Mouse (Mus musculus) midbrain, postnatal 0 days (tissue): ENCODE data around the gene Phf10. TPM values are rescaled to one million over a fixed set of nuclear protein-coding genes. Genes with fewer than 3 reads are reported as not detected.
"Not testable (repeated sequence)": the region's sequence is repeated elsewhere in the genome, so short reads cannot be mapped to it uniquely, and the experiment has no call there.

ENCODE experiments used
- ATAC-seq: fragments of 200-750 bp; cut with Nextera tagmentation; 2 replicates; pipeline ENCODE4 v1.8.0; 2017; ENCODE audit warnings: moderate number of reproducible peaks, mild to moderate bottlenecking, moderate TSS enrichment, moderate library complexity; ENCODE audit not compliant: low FRiP score
- DNase-seq: peaks from one replicate; pipeline ENCODE4 v3.0.0-alpha.2; 2015; ENCODE audit warnings: low spot score
- H3K27ac ChIP-seq: fragments of 300-500 bp; sonication (generic); 2 replicates; pipeline ENCODE4 v1.5.1; 2014; ENCODE audit warnings: low read depth, mild to moderate bottlenecking, low read length, mixed read lengths
- H3K27me3 ChIP-seq: fragments of 300-500 bp; sonication (generic); 2 replicates; pipeline ENCODE4 v1.6.1; 2014; ENCODE audit warnings: low read length, control low read depth, mixed read lengths; ENCODE audit not compliant: insufficient read depth
- H3K36me3 ChIP-seq: fragments of 300-500 bp; sonication (generic); 2 replicates; pipeline ENCODE4 v1.6.1; 2014; ENCODE audit warnings: low read length, control low read depth, mixed read lengths; ENCODE audit not compliant: insufficient read depth
- H3K4me1 ChIP-seq: fragments of 300-500 bp; sonication (generic); 2 replicates; pipeline ENCODE4 v1.6.1; 2014; ENCODE audit warnings: mild to moderate bottlenecking, control low read depth, antibody characterized with exemption, low read length, mixed read lengths; ENCODE audit not compliant: insufficient read depth
- H3K4me2 ChIP-seq: fragments of 300-500 bp; sonication (generic); 2 replicates; pipeline ENCODE4 v1.6.1; 2014; ENCODE audit warnings: low read depth, mild to moderate bottlenecking, low read length, mixed read lengths; ENCODE audit not compliant: poor library complexity, severe bottlenecking
- H3K4me3 ChIP-seq: fragments of 300-500 bp; sonication (generic); 2 replicates; pipeline ENCODE4 v1.5.1; 2014; ENCODE audit warnings: low read depth, mild to moderate bottlenecking, low read length, moderate library complexity
- H3K9ac ChIP-seq: fragments of 300-500 bp; sonication (generic); replicated peaks from 2 replicates; pipeline ENCODE4 v1.6.1; 2014; ENCODE audit warnings: mild to moderate bottlenecking, low read length, moderate library complexity, mixed read lengths; ENCODE audit not compliant: poor library complexity, severe bottlenecking
- H3K9me3 ChIP-seq: fragments of 300-500 bp; sonication (generic); 2 replicates; pipeline ENCODE4 v1.6.1; 2016; ENCODE audit warnings: low read length, control low read depth
- CTCF ChIP-seq: IDR thresholded peaks from 2 replicates; pipeline ENCODE4 v1.5.1; 2016; ENCODE audit warnings: antibody characterized with exemption, mild to moderate bottlenecking
- WGBS: fragments of 180-500 bp; shearing (Covaris S2); extraction: QIAGEN DNeasy Blood & Tissue Kit; methylation state at CpG from one replicate; pipeline ENCODE4 v1.1.7; 2014; 5-methylcytosine and 5-hydroxymethylcytosine counted together
- polyA plus RNA-seq: library from polyadenylated mRNA; unstranded; fragments of >200 nt; fragmentation: Nextera tagmentation; extraction: Ambion mirVana; gene quantifications from 2 replicates; pipeline ENCODE4 v1.2.1, GENCODE M21; 2015
- total RNA-seq: library from RNA; depleted of rRNA; stranded (reverse); fragments of >200 nt; gene quantifications from 2 replicates; pipeline ENCODE4 v1.2.3, GENCODE M21; 2014; rRNA removed

The Phf10 gene
- total and polyA plus RNA-seq, 2 experiments from 2014 or later = 12.3 to 49.9 TPM

- H3K27me3 ChIP-seq = no peaks in the 10 kb centered on the region
- 93% methylated on average over 6 of the region's 6 CpGs for WGBS
- ATAC-seq (0 out of 2 replicates have a peak, but pooled peaks have one; percentile 4), DNase-seq (no peak)
- no peak for TF ChIP-seq CTCF
- H3K4me3 ChIP-seq = no peak overlapping the region
- no peak overlapping the region for H3K4me2 ChIP-seq
- H3K27ac ChIP-seq = no peak overlapping the region
- H3K36me3 ChIP-seq = no peaks in the 10 kb centered on the region
- no peaks in the 10 kb centered on the region for H3K4me1 ChIP-seq
- no peaks in the 10 kb centered on the region for H3K9me3 ChIP-seq
- H3K9ac ChIP-seq = no peak overlapping the region
Observed at GRCm38 (mm10) chr17:14904206-14904605, 56.9 kb downstream of the Phf10 start.

GRCm38 (mm10) chr17:14903212-14903611, 57.9 kb downstream of the Phf10 start:
- Histone ChIP-seq H3K4me2 (no peak overlapping the region), H3K9me3 (no peaks in the 10 kb centered on the region), H3K36me3 (no peaks in the 10 kb centered on the region), H3K4me3 (no peak overlapping the region), H3K9ac (no peak overlapping the region), H3K27me3 (no peaks in the 10 kb centered on the region), H3K4me1 (no peaks in the 10 kb centered on the region), H3K27ac (no peak overlapping the region)
- DNase-seq (no peak), ATAC-seq (no peak)
- 85% methylated on average over 3 of the region's 3 CpGs for WGBS
- no peak for TF ChIP-seq CTCF

GRCm38 (mm10) chr17:14898972-14899371, 62.1 kb downstream of the Phf10 start:
- no peaks in the 10 kb centered on the region for H3K27me3 ChIP-seq
- H3K27ac ChIP-seq = no peak overlapping the region
- no peaks in the 10 kb centered on the region for H3K36me3 ChIP-seq
- 89% methylated on average over 1 of the region's 1 CpGs for WGBS
- H3K4me2 ChIP-seq = no peak overlapping the region
- DNase-seq = no peak
- H3K9me3 ChIP-seq = no peaks in the 10 kb centered on the region
- H3K9ac ChIP-seq = no peak overlapping the region
- no peak overlapping the region for H3K4me3 ChIP-seq
- no peak for TF ChIP-seq CTCF
- ATAC-seq = no peak
- H3K4me1 ChIP-seq = no peaks in the 10 kb centered on the region

- not testable (repeated sequence) for H3K27ac ChIP-seq, DNase-seq, H3K9me3 ChIP-seq, H3K27me3 ChIP-seq, ATAC-seq, H3K9ac ChIP-seq, H3K4me3 ChIP-seq, H3K36me3 ChIP-seq, H3K4me1 ChIP-seq, H3K4me2 ChIP-seq
Observed at GRCm38 (mm10) chr17:14895058-14895457, 66.0 kb downstream of the Phf10 start.

Other genes with a start within 250 kb of the Phf10 start
- gene Wdr27, start 18.1 kb downstream of the Phf10 start, total RNA-seq = 1.0 and 2.8 TPM in 2 replicates
- 10.0 and 14.6 TPM in 2 replicates for gene Wdr27, start 18.1 kb downstream of the Phf10 start, polyA plus RNA-seq
- gene 1600012H06Rik, start 18.1 kb downstream of the Phf10 start, total RNA-seq = 15.3 and 16.5 TPM in 2 replicates
- gene 1600012H06Rik, start 18.1 kb downstream of the Phf10 start, polyA plus RNA-seq = 20.2 and 21.1 TPM in 2 replicates
- 8.7 and 10.6 TPM in 2 replicates for gene 9030025P20Rik, start 17.2 kb upstream of the Phf10 start, total RNA-seq
- 7.0 and 7.1 TPM in 2 replicates for gene 9030025P20Rik, start 17.2 kb upstream of the Phf10 start, polyA plus RNA-seq
- gene Gm3417, start 17.5 kb upstream of the Phf10 start, total RNA-seq = 4.1 TPM in 1 of 2 replicates, not detected in the other
- gene Gm3417, start 17.5 kb upstream of the Phf10 start, polyA plus RNA-seq = 0.86 and 2.7 TPM in 2 replicates
- gene Gm3435, start 48.9 kb upstream of the Phf10 start, total RNA-seq = 4.0 and 4.8 TPM in 2 replicates
- gene Gm3435, start 48.9 kb upstream of the Phf10 start, polyA plus RNA-seq = 8.7 and 9.1 TPM in 2 replicates
- gene Ermard, start 79.9 kb upstream of the Phf10 start, total RNA-seq = 38.4 and 45.2 TPM in 2 replicates
- 42.9 and 58.9 TPM in 2 replicates for gene Ermard, start 79.9 kb upstream of the Phf10 start, polyA plus RNA-seq
- not detected in 2 replicates for gene Tcte3, start 80.2 kb upstream of the Phf10 start, total RNA-seq
- gene Tcte3, start 80.2 kb upstream of the Phf10 start, polyA plus RNA-seq = not detected in 2 replicates
- gene Gm3448, start 80.3 kb upstream of the Phf10 start, total RNA-seq = 0.99 and 5.1 TPM in 2 replicates
- gene Gm3448, start 80.3 kb upstream of the Phf10 start, polyA plus RNA-seq = 0.98 and 3.1 TPM in 2 replicates